Mouse (Mus musculus) heart, postnatal 14 days (tissue): ENCODE measurements around the gene Apex1. TPM values are rescaled to one million over a fixed set of nuclear protein-coding genes. Genes with fewer than 3 reads are reported as not detected.
"Not testable (repeated sequence)": the region's sequence is repeated elsewhere in the genome, so short reads cannot be mapped to it uniquely, and the experiment has no call there.

Experiments used
- DNase-seq, 2 experiments: peaks; one replicate each; pipeline ENCODE4 v3.0.0; 2021 to 2022
- intact Hi-C: fragments of 180-260 bp; cut with DNase I; formaldehyde crosslinking; loops from one replicate; pipeline ENCODE4 v1.15.1; 2025
- long read RNA-seq, 2 experiments: library from polyadenylated mRNA; stranded (forward); transcript quantifications; one replicate each; pipeline ENCODE4 v2.0.0; 2021
- total RNA-seq, 2 experiments: library from RNA; stranded (reverse); gene quantifications; 2 replicates each; pipeline ENCODE4 v1.2.3; 2021

Gene Apex1
- total RNA-seq = 10 to 100 TPM; 26.3 to 29.4 TPM
- long read RNA-seq, experiment 1, transcript Apex1-201 (5 exons, 1,239 nt) = major isoform, 35 of 40 reads
- long read RNA-seq, experiment 1, partial matches to known transcripts = 1 of 40 reads
- long read RNA-seq, experiment 1, other reads (novel, unspliced or antisense) = 0 of 40 reads
- long read RNA-seq, experiment 2, transcript Apex1-201 (5 exons, 1,239 nt) = major isoform, 31 of 36 reads
- long read RNA-seq, experiment 2, partial matches to known transcripts = 0 of 36 reads
- long read RNA-seq, experiment 2, other reads (novel, unspliced or antisense) = 2 of 36 reads

GRCm38 (mm10) chr14:50924281-50925064 lies at the start of gene Apex1, which contains the start of gene Osgep:
Gene Apex1 (plus strand): TSS chr14:50924968.
Gene Osgep (minus strand): TSS chr14:50924893.
- intact Hi-C loops = loop anchor here (5.0 kb wide), 3 partner anchors 52 to 138 kb away; partner anchors contain the start of genes Ccnb1ip1, Parp2 and Tep1
- DNase-seq = peak; percentile 92 to 93

- intact Hi-C loops = no loop called here
- no peak for DNase-seq
Observed at GRCm38 (mm10) chr14:50875175-50875574, 49.6 kb upstream of the Apex1 start.

GRCm38 (mm10) chr14:50875591-50876230 lies 49.1 kb upstream of the Apex1 start:
- no peak for DNase-seq
- intact Hi-C loops = no loop called here

- intact Hi-C loops = no loop called here
- DNase-seq = no peak
Observed at GRCm38 (mm10) chr14:50876236-50876950, 48.4 kb upstream of the Apex1 start.

GRCm38 (mm10) chr14:50891621-50892020 lies 33.1 kb upstream of the Apex1 start:
- no peak for DNase-seq
- intact Hi-C loops = no loop called here

GRCm38 (mm10) chr14:50892091-50892490 lies 32.7 kb upstream of the Apex1 start:
- no peak for DNase-seq
- intact Hi-C loops = no loop called here

GRCm38 (mm10) chr14:50892541-50893459 lies 32.0 kb upstream of the Apex1 start:
- peak; percentile 29 to 34 for DNase-seq
- intact Hi-C loops = no loop called here

GRCm38 (mm10) chr14:50895407-50895806 lies 29.4 kb upstream of the Apex1 start:
- no peak for DNase-seq
- intact Hi-C loops = no loop called here

- intact Hi-C loops = no loop called here
- peak; percentile 58 to 62 for DNase-seq
Observed at GRCm38 (mm10) chr14:50895985-50896746, 28.6 kb upstream of the Apex1 start.

GRCm38 (mm10) chr14:50896747-50897373 lies 27.9 kb upstream of the Apex1 start:
- intact Hi-C loops = no loop called here
- DNase-seq = peak in 1 of 2 experiments; percentile 23

- peak; percentile 17 to 42 for DNase-seq
- intact Hi-C loops = no loop called here
Observed at GRCm38 (mm10) chr14:50897374-50897765, 27.4 kb upstream of the Apex1 start, which contains the start of gene Klhl33. Gene Klhl33 (minus strand): TSS chr14:50897507.

- intact Hi-C loops = not testable (repeated sequence)
Observed at GRCm38 (mm10) chr14:50897992-50898391, 26.8 kb upstream of the Apex1 start.

GRCm38 (mm10) chr14:50903973-50904827 lies 20.6 kb upstream of the Apex1 start:
- peak; percentile 30 to 35 for DNase-seq

More at GRCm38 (mm10) chr14:50897992-50898391, 26.8 kb upstream of the Apex1 start:
- DNase-seq = not testable (repeated sequence)

GRCm38 (mm10) chr14:50904828-50905129 lies 20.0 kb upstream of the Apex1 start:
- intact Hi-C loops = no loop called here
- DNase-seq = no peak

More at GRCm38 (mm10) chr14:50903973-50904827, 20.6 kb upstream of the Apex1 start:
- intact Hi-C loops = no loop called here

GRCm38 (mm10) chr14:50905327-50905726 lies 19.4 kb upstream of the Apex1 start:
- intact Hi-C loops = not testable (repeated sequence)

GRCm38 (mm10) chr14:50908126-50908525 lies 16.6 kb upstream of the Apex1 start:
- intact Hi-C loops = no loop called here
- no peak for DNase-seq

More at GRCm38 (mm10) chr14:50905327-50905726, 19.4 kb upstream of the Apex1 start:
- not testable (repeated sequence) for DNase-seq

GRCm38 (mm10) chr14:50911356-50911755 lies 13.4 kb upstream of the Apex1 start:
- no peak for DNase-seq
- intact Hi-C loops = no loop called here
